Mouse (Mus musculus): ENCODE results near the gene Ccdc171.
"Not testable (repeated sequence)": the region's sequence is repeated elsewhere in the genome, so short reads cannot be mapped to it uniquely, and the experiment has no call there.

Gene Ccdc171

DNA sequence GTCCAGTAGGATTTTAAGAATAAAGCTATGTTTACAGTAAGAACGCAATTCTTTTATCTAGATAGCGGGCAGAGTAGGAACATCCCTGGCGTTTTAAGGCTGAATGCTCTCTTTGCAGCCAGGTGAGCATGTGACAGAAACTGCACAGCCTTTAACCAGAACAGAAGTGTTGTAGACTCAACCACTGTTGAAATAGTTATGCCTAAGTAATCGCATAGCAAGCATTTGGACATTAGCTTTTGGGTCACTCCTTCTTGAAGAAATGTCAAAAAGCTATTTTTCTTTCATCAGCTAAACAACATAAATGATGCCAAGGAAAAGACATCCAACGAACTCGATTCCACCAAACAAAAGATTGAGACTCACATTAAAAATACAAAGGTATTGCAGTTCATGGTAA, 131.7 kb downstream of the Ccdc171 start:
- DNase-seq (ENCODE audit: low spot score): no peak

- no peak for DNase-seq (ENCODE audit: low spot score)
Measured at GRCm38 (mm10) chr4:83658415-83658814, 133.1 kb downstream of the Ccdc171 start.

DNA sequence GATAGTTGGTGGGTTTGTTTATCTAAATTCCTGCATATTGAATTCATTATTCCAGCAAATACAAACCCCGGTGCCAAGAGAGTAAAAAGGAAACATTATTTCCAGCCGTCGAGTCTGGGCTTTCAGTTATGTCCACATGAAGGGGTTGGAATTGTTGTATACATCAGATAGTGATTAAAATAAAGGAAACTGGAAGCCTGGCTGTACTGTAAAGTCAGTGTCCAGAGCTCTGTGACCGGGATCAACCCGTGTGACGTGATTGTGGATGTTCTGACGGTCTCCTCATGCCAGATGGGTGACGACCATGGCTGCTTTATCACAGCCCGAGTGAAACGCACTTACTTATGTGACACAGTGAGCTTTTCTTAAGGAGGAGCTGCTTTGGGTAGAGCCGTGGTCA, 134.1 kb downstream of the Ccdc171 start:
- DNase-seq (ENCODE audit: low spot score): no peak

DNA sequence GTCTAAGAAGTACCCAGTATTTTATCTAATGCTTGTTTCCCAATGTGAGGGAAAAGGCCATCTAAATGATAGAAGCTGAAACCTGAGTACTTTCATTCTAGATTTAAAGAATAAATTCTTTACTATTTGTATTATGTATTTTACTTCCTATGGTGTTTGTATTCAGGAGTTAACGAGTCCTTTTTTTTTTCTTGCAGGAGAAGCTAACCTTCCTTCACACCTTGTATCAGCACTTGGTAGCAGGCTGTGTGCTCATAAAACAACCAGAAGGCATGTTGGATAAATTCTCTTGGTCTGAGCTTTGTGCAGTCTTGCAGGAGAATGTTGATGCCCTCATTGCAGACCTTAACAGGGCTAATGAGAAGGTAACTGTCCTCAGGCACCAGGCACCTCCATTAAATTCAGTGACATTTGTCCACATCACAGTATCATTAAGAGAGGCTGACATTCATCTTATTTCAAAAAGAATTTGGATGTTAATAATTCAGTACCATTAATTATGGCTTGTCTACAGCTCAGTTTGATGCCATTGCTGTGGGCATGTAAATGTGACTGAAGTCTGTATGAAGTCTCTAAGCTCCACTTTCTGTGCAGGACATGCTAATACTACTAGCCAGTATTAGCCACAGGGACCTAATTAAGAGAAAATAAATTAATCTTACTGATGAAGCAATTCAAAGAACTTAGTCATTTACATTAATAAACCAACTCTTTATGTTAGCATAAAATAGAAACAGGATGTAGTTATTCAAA, 136.3 kb downstream of the Ccdc171 start:
- no peak for DNase-seq (ENCODE audit: low spot score)

DNA sequence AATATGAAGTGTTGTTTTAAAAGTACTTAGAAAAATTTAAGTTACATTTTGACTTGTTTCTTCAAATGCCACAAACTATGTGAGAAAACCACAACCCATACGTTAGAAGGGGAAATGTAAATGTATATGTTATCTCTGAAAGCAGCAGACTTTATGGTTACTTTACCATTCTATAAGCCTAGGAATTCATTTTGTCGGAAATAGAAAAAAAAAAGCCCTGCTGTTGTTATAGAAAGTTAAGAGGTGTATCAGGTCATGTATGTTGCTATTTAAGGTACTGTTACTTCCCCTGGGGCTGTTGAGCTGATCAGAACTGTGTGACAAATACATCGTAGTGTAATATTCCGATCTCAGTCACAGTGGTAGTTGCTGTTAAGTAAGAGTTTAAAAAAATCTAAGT, 137.0 kb downstream of the Ccdc171 start:
- DNase-seq (ENCODE audit: low spot score): no peak

GRCm38 (mm10) chr4:83669552-83669951, 144.2 kb downstream of the Ccdc171 start:
- no peak for DNase-seq (ENCODE audit: low spot score)

DNA sequence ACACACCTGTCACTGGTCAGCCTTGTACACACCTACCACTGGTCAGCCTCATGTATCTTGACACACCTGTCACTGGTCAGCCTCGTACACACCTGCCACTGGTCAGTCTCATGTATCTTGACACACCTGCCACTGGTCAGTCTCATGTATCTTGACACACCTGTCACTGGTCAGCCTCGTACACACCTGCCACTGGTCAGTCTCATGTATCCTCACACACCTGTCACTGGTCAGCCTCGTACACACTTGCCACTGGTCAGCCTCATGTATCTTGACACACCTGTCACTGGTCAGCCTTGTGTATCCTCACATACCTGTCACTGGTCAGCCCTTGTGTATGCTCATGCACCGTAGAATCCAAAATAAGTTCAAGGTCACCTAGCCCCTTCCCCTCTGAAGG, 150.0 kb downstream of the Ccdc171 start:
- not testable (repeated sequence) for DNase-seq (ENCODE audit: low spot score)

- DNase-seq (ENCODE audit: low spot score): no peak
Measured at GRCm38 (mm10) chr4:83676444-83676843, 151.1 kb downstream of the Ccdc171 start.

DNA sequence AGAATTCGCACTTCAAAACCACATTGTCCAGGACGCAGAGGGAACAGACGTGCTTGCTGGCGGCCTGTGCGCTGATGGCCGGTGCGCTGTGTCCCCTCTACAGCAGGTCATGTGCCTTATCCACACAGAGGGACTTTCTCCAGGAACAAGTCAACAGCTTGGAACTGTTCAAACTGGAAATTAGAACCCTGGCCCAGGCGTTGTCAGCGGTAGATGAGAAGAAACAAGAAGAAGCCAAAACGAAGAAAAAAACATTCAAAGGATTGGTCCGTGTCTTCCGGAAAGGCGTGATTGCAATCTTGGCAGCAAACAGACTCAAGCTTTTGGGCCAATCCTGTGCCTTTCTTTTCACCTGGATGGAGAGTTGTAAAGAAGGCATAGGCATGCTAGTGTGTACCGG, 155.7 kb downstream of the Ccdc171 start:
- no peak for DNase-seq (ENCODE audit: low spot score)

GRCm38 (mm10) chr4:83682866-83683265, 157.5 kb downstream of the Ccdc171 start:
- DNase-seq (ENCODE audit: low spot score): no peak

GRCm38 (mm10) chr4:83700190-83700589, 174.8 kb downstream of the Ccdc171 start:
- DNase-seq (ENCODE audit: low spot score): no peak

- DNase-seq (ENCODE audit: low spot score): no peak
Measured at GRCm38 (mm10) chr4:83716996-83717395, 191.7 kb downstream of the Ccdc171 start.

DNA sequence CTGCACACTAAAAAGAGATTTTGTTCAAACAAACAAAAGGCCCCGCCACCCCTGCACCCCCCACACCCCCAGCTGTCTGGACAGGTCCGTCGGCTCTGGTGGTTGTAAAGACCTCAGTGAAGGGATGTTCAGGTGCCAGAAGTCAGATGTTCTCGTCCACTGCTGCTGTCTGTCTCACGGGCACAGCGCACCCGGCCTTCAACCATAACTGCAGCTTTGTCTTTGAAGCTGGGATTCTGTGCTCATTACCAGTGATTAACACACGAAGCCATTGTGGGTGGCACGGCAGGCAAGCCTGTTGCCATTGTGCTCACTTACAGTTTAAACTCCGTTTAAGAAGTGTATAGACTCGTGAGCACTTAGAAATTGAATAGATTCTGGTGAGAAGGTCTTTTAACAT, 194.5 kb downstream of the Ccdc171 start:
- DNase-seq (ENCODE audit: low spot score): no peak

DNA sequence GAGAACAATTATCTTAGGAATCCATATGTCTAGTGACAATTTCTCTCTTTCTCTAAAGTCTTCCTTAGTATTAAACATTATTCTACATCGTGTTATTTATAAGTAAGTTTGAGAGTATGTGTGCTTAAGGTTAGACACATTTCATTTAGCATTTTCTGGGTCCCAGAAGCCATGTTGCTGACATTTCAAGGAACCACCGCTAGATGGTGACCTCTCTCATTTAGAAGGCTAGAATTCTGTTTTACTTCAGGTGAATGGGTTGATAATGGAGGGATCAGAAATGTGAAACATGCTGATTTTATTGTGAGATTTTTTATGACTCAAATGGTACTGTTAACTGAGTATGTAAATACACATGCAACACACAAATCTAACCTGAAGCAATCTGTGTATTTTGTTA, 199.8 kb downstream of the Ccdc171 start:
- DNase-seq (ENCODE audit: low spot score): no peak

GRCm38 (mm10) chr4:83739137-83739890, 214.0 kb downstream of the Ccdc171 start:
- no peak for DNase-seq (ENCODE audit: low spot score)

- no peak for DNase-seq (ENCODE audit: low spot score)
Measured at GRCm38 (mm10) chr4:83739891-83740277, 214.5 kb downstream of the Ccdc171 start.

DNA sequence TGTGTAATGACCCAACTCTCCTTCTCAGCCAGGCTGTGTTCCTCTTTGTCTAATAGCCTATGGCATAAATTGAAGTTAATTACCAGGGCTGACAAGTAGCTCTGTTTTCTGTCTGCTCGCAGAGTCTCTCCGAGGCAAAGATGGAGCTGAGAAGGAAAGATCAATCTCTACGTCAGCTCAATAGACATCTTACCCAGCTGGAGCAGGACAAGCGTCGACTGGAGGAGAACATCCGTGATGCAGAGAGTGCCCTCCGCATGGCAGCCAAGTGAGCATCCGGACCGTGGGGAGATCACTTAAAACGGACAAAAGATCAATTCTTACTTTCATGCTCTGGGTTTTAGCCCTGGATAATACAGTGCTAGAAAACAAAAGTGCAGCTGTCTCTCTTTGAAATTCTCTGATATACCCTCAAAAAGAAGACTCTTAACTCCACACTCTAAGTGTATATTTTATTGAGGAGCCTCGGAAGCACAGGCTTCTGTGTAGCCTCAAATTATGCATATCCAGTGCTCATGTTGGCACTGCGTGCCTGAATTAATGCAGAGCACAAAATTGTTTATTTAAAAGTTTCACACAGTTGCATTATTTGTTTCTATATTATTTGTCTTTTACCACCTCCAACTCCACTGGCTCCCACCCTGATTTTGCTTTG, 217.6 kb downstream of the Ccdc171 start:
- no peak for DNase-seq (ENCODE audit: low spot score)

- DNase-seq (ENCODE audit: low spot score): no peak
Measured at GRCm38 (mm10) chr4:83775136-83775535, 249.8 kb downstream of the Ccdc171 start.

GRCm38 (mm10) chr4:83780044-83780443, 254.7 kb downstream of the Ccdc171 start:
- DNase-seq (ENCODE audit: low spot score): no peak

DNA sequence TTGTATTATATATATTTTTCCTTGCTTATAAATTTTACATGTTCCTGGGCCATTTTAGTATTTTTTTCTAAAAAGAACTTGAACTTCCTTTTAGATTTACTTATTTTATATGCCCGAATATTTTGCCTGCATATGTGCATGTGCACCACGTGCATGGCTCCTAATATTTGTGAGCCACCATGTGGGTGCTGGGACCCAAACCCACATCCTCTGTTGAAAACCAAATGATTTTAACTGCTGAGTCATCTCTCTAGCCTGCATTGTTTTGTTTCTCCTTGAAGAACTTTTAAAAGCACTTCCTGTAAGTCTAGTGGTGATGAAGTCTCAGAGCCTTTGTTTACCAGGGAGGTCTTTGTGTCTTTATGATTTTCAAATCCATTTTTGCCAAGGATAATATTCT, 259.8 kb downstream of the Ccdc171 start:
- DNase-seq (ENCODE audit: low spot score): no peak

GRCm38 (mm10) chr4:83791811-83792210, 266.5 kb downstream of the Ccdc171 start:
- no peak for DNase-seq (ENCODE audit: low spot score)

- peak; percentile 15 for DNase-seq (ENCODE audit: low spot score)
Measured at GRCm38 (mm10) chr4:83794315-83794922, 269.1 kb downstream of the Ccdc171 start.
